Mouse (Mus musculus) heart, adult 11 months (tissue): ENCODE data around the gene Tex46.
A peak's percentile ranks its signal among the peaks of the same experiment; 100 is the strongest.

Experiments
- DNase-seq: peaks from one replicate; pipeline ENCODE4 v3.0.0; 2022

The Tex46 gene

GRCm38 (mm10) chr4:136635995-136636394, 25.8 kb downstream of the Tex46 start:
- no peak for DNase-seq

- DNase-seq, result no peak
These were observed 26.3 kb downstream of the Tex46 start for GRCm38 (mm10) chr4:136636511-136636910.

- no peak for DNase-seq
These were observed 26.8 kb downstream of the Tex46 start for GRCm38 (mm10) chr4:136636983-136637562.

- DNase-seq, result no peak
These were observed 27.5 kb downstream of the Tex46 start for GRCm38 (mm10) chr4:136637563-136638229.

GRCm38 (mm10) chr4:136638230-136638750, 28.1 kb downstream of the Tex46 start:
- no peak for DNase-seq

GRCm38 (mm10) chr4:136638890-136639289, 28.7 kb downstream of the Tex46 start:
- no peak for DNase-seq

GRCm38 (mm10) chr4:136648922-136649479, 38.8 kb downstream of the Tex46 start:
- DNase-seq, result peak; percentile 92

GRCm38 (mm10) chr4:136649480-136650196, 39.4 kb downstream of the Tex46 start:
- DNase-seq, result no peak

- DNase-seq, result no peak
These were observed 40.0 kb downstream of the Tex46 start for GRCm38 (mm10) chr4:136650261-136650660.

- DNase-seq, result no peak
These were observed 41.1 kb downstream of the Tex46 start for GRCm38 (mm10) chr4:136651357-136651811.

- no peak for DNase-seq
These were observed 41.8 kb downstream of the Tex46 start for GRCm38 (mm10) chr4:136651882-136652527.

- no peak for DNase-seq
These were observed 42.3 kb downstream of the Tex46 start for GRCm38 (mm10) chr4:136652528-136652910.

- DNase-seq, result no peak
These were observed 42.8 kb downstream of the Tex46 start for GRCm38 (mm10) chr4:136653019-136653418.

- DNase-seq, result no peak
These were observed 43.5 kb downstream of the Tex46 start for GRCm38 (mm10) chr4:136653692-136654234.

GRCm38 (mm10) chr4:136657914-136658313, 47.7 kb downstream of the Tex46 start:
- DNase-seq, result no peak
